Mouse (Mus musculus) right cerebral cortex, postnatal 14 days (tissue): ENCODE measurements around the gene Csrnp1.

ENCODE experiments used
- DNase-seq: peaks from one replicate; pipeline ENCODE4 v3.0.0; 2022

Gene Csrnp1

DNA sequence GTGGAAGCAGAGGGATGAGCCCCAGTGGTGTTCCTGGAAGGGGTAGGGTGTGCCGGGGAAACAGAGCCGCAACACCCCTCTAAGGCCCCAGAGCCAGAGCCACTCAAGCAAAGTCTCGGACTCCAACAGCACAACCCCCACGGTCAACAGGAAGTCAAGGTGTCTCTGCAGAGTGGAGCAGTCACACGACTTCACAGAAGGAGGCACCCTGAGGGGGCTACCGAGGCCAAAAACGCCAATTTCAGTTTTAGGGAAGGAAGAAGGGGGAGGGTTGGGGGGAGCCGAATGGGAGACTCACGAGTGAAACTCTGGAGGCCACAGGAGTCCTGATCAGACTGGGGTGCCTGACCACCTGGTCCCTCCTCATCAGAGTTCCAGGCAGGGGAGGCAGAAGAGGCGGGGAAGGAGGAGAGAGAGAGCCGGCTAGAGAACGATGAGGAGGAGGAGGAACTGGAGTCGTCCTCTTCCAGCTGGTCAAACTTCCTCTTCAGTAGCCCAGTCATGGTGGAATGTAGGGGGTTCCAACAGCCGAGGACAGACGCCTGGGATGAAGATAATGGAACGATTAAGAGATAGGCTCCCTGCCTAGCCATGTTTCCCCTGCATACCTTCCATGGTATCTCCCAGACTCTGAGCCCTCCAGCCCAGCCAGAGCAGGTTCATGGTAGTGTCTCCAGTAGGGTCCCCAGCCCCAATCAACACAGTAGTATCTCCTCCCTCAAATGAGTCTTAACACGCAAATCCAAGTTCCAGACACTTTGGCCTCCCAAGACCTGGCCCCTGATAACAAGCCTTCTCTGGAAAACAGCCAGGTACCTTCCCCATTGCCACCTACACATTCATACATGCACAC lies 7.5 kb downstream of the Csrnp1 start:
- no peak for DNase-seq

DNA sequence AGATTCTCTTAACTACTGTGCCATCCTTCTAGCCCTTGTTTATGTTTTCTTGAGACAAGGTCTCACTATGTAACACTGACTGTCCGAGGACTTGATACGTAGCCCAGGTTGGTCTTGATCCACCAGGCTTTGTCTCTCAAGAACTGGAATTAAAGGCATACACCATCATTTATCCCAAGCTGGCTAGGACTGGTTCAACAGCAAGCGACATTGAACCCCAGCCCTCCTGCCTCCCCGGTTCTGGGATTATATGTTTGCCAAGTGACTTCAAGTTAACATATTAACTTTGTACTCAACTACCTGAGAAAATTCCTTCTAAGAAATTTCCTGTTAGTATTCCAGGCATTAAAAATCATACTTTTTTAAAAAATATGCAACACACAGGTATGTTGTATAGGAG lies 9.2 kb downstream of the Csrnp1 start:
- no peak for DNase-seq

DNA sequence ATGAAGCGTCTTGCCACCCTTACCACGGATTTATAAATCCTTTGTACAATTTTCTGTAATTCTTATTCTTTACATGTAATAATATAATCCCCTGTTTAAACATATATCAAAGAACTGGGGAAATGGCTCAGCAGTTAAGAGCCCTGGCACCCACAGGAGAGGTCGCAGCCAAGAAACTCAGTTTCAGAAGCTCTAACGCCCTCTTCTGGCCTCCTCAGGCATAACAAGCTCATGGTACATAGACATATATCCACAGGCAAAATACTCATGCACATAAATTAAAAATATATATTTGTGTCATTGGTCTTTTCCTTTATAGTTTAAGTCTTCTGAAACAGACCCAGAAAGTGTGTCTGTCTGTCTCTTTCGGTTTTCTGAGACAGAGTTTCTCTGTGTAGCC lies 9.8 kb downstream of the Csrnp1 start:
- no peak for DNase-seq

DNA sequence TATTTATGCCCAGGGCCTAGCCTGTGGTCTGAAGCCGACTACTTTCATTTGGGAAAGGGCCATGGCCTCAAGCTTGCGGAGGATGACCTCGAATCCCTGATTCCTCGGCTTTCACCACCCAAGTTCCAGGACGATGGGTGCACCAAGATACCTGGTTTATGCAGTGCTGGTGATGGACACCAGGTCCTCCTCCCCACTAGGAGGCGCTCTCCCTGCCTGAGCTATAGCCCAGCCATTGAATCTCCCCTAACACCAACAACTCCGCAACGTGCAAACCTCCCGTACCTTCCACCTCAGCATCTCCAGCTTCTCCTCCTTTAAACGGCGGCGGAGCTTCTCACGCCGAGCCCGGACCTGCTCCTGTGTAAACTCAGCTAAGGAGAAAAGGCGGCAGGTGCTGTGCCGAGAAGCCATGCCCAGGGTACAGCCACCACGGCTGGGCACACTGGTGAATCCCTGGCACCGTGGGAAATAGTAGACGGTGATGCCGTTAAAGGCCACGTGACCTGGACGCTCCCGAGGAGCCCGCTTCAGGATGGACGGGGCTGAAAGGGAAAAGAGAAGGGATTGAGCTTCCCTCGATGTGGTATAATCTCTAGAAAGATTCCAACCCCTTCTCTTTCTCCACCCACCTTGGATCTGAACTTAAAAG lies 10.5 kb downstream of the Csrnp1 start:
- no peak for DNase-seq

- no peak for DNase-seq
Measured at GRCm38 (mm10) chr9:119973281-119973680, 11.2 kb downstream of the Csrnp1 start.

- no peak for DNase-seq
Measured at GRCm38 (mm10) chr9:119972582-119972981, 11.9 kb downstream of the Csrnp1 start.

- no peak for DNase-seq
Measured at GRCm38 (mm10) chr9:119972166-119972565, 12.3 kb downstream of the Csrnp1 start.

- peak; percentile 57 for DNase-seq
Measured at GRCm38 (mm10) chr9:119970763-119971656, 13.4 kb downstream of the Csrnp1 start.

GRCm38 (mm10) chr9:119970221-119970620 lies 14.2 kb downstream of the Csrnp1 start:
- no peak for DNase-seq

GRCm38 (mm10) chr9:119969811-119970210 lies 14.6 kb downstream of the Csrnp1 start:
- no peak for DNase-seq

DNA sequence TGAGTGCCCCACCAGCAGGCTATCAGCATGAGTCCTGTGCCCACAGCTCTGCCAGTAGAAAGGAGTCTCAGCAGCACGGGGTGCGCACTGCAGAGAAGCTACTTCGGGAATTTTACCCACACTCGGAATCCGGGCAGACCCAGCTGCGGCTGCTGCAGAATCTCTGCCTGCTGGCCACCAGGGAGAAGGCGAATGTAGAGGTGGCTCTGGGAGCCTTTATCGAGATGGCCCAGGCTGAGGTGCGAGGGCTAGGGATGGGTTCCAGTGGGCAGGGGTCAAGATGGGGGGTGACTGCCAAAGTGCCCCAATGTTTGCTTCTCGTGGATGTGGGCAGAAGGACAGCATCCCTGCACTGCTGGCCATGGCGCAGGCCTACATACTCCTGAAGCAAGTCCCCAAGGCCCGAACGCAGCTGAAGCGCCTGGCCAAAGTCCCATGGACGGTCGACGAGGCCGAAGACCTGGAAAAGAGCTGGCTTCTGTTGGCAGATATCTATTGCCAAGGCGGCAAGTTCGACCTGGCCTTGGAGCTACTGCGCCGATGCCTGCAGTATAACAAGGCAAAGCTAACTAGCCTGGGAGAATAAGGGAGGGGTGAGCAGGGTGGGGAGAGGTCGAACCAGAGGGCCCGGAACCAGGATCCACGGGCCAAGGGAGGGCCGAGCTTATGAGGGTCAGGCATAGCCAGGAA lies 18.1 kb downstream of the Csrnp1 start:
- peak; percentile 3 for DNase-seq

GRCm38 (mm10) chr9:119965186-119965585 lies 19.3 kb downstream of the Csrnp1 start:
- DNase-seq = no peak

GRCm38 (mm10) chr9:119964206-119964605 lies 20.3 kb downstream of the Csrnp1 start:
- DNase-seq = no peak

GRCm38 (mm10) chr9:119962987-119963667 lies 21.3 kb downstream of the Csrnp1 start:
- DNase-seq = no peak

GRCm38 (mm10) chr9:119962216-119962615 lies 22.2 kb downstream of the Csrnp1 start:
- no peak for DNase-seq

DNA sequence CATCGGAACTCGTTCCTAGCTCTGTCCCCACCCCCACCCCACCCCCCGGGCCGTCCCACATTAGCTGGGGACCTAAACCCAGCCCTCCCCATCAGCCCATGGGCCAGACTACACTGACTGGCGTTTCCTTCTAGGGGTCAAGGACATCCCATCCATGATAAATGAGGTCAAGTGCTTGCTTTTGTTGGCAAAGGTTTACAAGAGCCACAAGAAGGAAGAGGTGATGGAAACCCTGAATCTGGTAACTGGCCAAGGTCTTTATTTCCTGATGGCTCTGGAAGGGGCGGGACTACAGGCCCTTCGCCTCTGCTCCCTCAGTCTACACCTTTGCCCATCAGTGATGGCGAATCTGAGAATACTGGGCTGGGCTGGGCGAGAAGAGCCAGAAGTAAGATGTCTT lies 25.6 kb downstream of the Csrnp1 start:
- no peak for DNase-seq

- DNase-seq = no peak
Measured at GRCm38 (mm10) chr9:119951388-119951787, 33.1 kb downstream of the Csrnp1 start.

GRCm38 (mm10) chr9:119950434-119950833 lies 34.0 kb downstream of the Csrnp1 start:
- DNase-seq = no peak

- no peak for DNase-seq
Measured at GRCm38 (mm10) chr9:119948804-119949203, 35.7 kb downstream of the Csrnp1 start.

DNA sequence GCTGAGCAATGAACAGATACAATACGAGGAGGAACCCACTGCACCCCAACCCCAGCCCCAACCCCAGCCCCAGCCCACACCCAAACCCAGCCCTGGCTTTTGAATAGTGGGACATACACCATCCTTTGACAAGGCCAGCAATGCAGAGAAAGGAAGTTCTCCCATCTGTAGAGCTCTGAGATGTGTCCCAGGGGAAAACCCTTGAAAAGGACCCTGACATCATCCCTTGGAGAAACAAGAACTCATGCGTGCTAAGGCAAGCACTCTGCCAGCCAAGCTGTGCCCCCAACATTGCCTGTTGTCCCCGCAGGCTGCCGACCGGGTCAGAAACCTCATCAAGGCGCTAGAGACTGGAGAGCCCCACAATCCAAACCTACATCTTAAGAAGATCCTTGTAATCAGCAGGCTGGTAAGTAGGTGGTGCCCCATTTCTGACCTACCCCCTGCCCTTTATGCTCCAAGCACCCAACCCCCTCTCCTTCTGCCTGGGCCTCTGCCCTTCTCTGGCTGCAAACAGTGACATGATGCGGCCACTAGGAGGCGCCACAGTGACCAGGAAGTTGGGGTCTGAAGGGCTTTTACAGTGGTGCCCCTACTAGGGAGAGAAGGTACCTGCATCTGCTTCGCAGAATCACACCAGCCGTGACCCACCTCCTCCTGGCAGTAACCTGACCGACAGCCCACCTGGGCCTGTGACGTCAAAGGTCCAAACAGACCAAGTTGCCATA lies 39.1 kb downstream of the Csrnp1 start:
- no peak for DNase-seq

- DNase-seq = no peak
Measured at GRCm38 (mm10) chr9:119943326-119943725, 41.1 kb downstream of the Csrnp1 start.
